Mouse (Mus musculus) left cerebral cortex, adult 18-20 months (tissue): ENCODE results near the gene Elmod3. TPM values are rescaled to one million over a fixed set of nuclear protein-coding genes. Genes with fewer than 3 reads are reported as not detected.

Experiments
- DNase-seq, 2 experiments: peaks; one replicate each; pipeline ENCODE4 v3.0.0; 2021 to 2022; ENCODE audit warnings: low spot score in 2 of 2, mixed read lengths in 1 of 2
- total RNA-seq, 2 experiments: library from RNA; stranded (reverse); gene quantifications; 2 replicates each; pipeline ENCODE4 v1.2.3; 2021

Elmod3 gene
- total RNA-seq, 2 experiments from 2014 or later: 22.6 to 23.1 TPM

- DNase-seq: no peak
Measured at GRCm38 (mm10) chr6:72615561-72616375, 17.6 kb upstream of the Elmod3 start.

DNA sequence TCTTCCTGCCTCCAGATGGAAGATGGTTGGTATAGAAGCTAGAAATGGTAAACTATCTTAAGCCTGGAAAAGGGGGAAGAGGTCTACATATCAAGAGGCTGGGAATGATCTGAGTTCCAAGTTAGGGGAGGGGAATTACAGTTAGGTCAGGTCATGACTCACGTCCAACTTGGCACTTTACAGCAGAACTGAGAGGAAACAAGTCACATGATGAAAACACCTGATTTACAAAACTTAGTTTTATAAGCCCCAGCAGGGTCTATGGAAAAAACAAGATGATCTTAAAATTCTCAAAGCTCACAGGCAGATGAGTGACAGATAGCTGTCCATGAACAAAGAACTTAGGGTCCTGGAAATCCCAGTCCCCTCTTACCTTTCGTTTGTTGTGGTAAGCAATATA, 16.9 kb upstream of the Elmod3 start:
- no peak for DNase-seq

- DNase-seq: no peak
Measured at GRCm38 (mm10) chr6:72610261-72610660, 12.0 kb upstream of the Elmod3 start.

- DNase-seq: no peak
Measured at GRCm38 (mm10) chr6:72608662-72609184, 10.5 kb upstream of the Elmod3 start.

DNA sequence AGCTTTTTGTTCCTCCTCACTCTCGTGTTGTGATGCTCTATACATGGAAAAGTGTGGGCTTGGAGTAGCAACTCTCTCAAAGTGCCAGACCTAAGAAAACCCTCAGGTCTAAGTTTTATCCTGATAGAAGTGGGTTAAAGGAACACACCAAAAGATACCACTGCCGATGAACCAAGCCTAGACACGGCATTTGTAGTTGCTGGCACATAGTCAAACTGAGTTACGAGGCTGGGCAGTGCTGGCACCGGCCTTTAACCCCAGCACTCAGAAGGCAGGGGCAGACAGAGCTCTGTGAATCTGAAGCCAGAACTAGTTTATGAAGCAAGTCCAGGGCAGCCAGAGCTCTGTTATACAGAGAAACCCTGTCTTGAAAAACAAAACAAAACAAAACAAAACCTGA, 9.5 kb upstream of the Elmod3 start:
- no peak for DNase-seq

DNA sequence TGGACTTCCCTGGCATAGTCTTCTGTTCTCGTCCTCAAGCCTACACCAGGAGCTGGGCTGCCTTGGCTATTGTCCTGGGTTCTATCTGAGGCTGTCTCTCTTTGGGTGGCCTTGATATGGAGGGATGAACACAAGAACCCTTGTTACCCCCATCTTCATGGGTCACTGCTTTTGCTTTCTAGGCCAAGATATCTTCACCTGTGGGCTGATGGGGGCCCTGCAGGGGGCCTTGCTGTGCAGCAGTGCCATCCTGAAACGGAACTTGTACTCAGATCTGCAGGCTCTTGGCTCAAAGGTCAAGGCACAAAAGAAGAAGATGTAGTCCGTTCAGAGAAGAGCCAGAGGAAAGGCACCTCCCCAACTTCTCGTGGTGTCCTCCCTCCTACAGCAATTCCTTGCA, 8.8 kb upstream of the Elmod3 start:
- no peak for DNase-seq

GRCm38 (mm10) chr6:72604066-72604465, 5.9 kb upstream of the Elmod3 start:
- no peak for DNase-seq

DNA sequence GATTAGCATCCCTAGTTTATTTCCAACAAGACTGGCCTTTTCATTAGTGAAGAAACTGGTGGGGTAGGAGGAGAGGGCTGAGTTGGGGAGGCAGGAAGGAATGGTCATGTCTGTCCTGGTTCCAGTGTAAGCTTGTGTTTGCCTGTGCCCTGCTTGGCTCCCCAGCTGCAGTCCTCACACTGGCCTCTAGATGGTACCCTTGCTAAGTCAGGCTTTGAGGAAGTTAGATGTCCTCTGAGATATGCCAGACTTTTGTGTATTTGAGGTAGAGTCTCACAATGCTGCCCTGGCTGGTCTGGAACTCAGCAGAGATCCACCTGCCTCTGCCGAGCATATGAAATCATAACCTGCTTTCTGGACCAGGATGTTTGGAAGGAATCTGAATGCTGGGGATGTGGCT, 3.5 kb upstream of the Elmod3 start:
- peak; percentile 77 to 86 for DNase-seq

DNA sequence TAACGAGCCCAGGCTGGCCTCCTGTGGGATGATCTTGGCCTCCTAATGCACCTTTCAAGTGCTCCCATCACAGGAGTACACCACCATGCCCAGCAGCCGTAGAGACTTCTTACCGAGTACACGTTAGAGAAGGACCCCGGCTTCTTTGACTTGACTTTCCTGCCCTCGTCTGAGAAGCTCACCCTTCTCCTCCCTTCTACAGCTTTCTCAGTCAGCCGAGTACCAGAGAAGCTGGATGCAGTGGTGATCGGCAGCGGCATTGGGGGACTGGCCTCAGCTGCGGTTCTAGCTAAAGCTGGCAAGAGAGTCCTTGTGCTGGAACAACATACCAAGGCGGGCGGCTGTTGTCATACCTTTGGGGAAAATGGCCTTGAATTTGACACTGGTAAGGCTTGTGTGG, 2.6 kb upstream of the Elmod3 start:
- no peak for DNase-seq

- DNase-seq: no peak
Measured at GRCm38 (mm10) chr6:72600216-72600615, 2.0 kb upstream of the Elmod3 start.

- peak in 1 of 2 experiments; percentile 18 for DNase-seq
Measured at GRCm38 (mm10) chr6:72598791-72599557, 761 bp upstream of the Elmod3 start.

DNA sequence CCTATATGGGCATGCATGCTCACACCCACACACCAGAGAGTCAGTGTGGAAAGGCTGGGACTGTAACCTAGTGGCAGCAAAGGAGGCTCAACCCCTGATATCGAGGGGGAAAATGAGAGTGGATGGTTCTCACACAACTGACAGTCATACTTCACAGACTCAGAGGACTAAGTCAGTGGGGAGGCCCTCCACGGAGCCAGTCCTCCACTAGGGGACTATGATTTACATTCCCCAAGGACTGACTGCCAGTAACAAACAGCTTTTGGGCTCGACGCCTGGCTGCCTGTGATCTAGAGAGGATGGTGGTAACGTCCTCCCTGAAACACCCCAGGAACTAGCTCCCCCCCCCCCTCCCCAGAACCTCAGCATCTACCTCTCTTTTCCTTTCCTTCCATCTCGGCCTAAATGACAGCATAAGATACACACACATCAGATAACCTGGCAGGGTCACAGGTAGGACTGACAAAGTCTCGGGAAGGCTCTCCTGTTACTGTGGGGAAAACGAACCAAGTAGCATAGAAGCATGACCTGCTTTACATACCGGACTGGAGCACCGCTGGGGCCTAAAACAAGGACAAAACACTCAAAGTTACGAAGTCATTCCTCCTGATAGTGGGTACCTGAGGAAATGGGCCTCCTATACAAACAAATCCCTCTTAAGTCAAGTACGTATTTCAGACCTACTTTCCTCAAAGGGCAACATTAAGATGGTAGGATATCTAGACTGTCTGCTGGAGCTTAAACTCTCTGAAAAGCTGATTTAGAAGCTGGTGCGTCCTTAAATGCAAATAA, 934 bp downstream of the Elmod3 start:
- no peak for DNase-seq

- DNase-seq: no peak
Measured at GRCm38 (mm10) chr6:72593914-72594313, 4.3 kb downstream of the Elmod3 start.

DNA sequence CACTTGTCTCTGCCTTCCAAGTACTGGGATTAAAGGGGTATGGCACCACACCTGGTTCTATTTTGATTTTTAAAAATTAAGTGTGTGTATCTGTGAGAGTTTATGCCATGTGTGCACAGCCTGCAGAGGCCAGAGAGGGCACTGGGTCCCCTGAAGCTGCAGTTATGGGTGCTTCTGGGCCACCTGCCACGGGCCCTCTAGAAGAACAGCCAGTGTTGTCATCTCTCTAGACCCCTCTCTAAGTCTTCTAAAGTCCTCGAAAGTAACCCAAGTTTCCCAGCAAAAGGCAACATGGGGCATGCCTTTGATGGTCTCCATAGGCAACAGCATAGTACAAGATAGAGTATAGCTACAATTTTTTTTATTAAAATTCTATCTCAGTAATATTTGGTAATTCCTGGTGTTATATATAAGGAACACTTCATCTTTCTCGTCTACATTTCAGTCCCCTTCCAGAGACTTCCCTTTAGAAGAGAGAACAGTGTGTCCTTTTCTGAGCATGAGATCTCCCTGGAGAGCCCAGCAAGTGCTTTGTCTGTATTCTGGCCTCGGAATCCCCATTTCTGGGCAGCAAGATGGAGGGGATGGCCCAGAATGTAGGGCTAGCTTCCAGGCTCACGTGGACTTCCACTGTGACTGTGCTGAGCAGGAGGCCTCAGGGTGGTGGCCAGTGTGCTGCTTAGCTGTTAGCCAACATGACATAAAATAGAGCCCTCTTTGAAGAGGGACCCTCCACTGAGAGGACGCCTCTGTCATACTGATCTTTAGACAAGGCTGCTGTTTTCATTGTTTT, 5.0 kb downstream of the Elmod3 start:
- DNase-seq: no peak

GRCm38 (mm10) chr6:72590111-72590510, 8.1 kb downstream of the Elmod3 start:
- no peak for DNase-seq

DNA sequence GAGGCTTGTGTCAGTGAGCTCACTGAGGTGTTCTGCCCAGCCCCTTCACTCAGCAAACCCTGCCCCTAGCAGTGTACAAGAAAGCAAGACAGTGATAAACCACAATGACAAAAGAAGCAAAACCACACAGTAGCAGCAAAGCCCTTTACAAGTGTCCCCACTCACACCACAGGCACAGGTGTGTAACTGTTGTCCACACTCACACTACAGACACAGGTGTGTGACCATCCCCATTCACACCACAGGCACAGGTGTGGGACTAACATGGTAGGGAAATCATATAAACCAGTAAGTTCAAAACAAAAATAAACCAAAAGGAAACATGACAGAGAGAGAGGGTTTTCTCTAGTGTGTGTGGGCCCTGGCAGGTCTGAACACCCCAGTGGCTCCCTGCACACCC, 9.9 kb downstream of the Elmod3 start:
- no peak for DNase-seq

DNA sequence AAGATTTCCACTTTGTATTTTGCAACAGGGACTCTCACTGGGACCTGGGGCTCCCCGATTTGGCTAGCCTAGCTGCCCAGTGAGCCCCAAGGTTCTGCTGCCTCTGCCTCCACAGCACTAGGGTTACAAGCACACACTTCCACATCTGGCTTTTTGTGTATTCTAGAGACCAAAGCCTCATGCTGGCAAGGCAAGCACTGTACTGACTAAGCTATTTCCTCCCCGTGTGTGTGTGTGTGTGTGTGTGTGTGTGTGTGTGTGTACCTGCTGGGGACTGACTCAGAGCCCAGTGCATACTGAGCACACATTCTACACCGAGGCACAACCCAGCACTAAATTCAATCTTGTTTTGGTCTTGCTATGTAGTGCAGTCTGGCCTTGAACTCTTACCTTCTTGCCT, 11.5 kb downstream of the Elmod3 start:
- DNase-seq: no peak

DNA sequence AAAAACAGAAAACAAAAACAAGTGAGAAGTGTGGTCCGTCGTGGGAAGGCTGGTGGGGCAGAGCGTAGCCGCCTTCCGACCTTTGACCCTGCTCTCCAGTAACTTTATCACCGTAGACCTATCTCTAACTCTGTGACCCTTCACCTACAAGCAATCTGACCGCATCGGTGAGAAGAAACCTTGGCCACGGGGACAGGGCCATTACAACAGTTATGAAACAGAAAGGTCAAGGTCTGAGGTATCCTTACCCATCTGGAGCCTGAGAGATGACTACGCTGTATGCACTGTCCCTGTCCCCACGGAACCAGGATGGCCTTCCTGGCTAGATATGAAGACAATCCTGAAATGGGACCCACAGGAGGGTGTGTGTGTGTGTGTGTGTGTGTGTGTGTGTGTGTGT, 14.1 kb downstream of the Elmod3 start:
- no peak for DNase-seq

DNA sequence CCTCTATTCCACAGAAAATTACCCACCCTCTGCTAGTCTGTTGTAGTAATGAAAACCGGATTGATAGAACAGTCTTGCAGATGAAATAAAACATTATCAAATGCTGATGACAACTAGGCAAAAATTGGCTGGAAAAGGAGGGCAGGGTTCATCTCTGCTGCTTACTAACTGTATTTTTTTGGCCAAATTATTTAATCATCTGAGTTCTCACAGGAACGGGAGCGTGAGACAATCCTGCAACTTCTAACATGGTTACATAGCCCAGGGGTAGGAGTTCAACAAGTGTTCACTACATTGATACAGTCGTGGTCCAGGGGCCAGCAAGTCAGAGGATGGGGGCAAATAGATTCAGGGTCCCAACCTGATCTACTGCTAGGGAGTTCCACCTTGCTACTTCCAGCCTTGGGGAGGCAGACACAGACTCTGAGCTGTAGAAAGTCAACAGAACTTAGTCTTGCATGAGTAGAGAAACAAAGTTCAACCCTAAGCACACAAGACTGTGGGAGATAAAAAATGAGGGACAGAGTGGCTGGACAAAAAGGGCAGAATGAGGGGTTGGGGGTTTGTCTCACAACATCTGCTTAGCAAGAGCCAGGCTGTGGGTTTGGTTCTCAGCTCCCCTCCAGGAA, 14.9 kb downstream of the Elmod3 start:
- no peak for DNase-seq
